Mouse (Mus musculus) liver, embryonic 18 days (tissue): ENCODE data around the gene Nrip3. TPM values are rescaled to one million over a fixed set of nuclear protein-coding genes. Genes with fewer than 3 reads are reported as not detected.

ENCODE experiments used
- polyA plus RNA-seq: library from polyadenylated mRNA; depleted of rRNA; stranded (reverse); fragments of >200 nt; gene quantifications from 2 replicates; pipeline ENCODE4 v1.2.3, GENCODE M21; 2012; rRNA removed

Nrip3 gene
- 0.14 and 0.24 TPM in 2 replicates for polyA plus RNA-seq

DNA sequence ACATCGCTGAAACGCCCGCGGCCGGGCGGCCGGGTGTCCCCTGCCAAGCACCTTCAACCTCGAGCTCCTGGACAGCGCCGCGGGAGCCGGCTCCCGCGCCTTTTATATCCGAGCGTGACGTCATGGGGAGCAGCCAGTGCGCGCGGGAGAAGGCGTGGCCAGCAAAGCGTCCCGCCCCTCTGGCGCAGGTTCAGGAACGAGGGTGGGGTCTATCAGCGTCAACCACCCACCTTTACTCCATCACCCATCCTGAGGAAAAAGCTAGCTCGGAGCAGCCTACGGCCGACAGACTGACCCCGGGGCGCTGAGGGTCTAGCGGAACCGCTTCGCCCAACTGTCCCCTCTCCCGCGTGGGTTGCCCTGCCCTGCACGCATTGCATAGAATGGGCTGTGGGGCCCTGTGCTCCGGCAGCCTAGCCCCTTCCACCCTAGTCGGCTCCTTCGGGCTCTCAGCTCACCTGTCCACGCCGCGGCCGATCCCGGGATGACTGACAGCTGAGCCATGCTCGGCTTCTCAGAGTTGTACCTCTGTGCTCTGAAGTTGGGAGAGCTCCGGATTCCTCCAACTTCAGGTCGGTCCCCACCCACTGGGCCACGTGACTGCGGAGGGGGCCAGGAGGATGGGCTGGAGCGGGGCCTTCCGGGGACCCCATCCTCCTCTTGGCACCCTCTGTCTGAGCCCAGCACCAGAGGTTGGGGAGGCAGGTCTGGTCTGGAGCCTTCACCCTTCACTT is at the start of gene Nrip3:
TSS of gene Nrip3 (minus strand) at position 556 of the 734 bp plus-strand sequence.

DNA sequence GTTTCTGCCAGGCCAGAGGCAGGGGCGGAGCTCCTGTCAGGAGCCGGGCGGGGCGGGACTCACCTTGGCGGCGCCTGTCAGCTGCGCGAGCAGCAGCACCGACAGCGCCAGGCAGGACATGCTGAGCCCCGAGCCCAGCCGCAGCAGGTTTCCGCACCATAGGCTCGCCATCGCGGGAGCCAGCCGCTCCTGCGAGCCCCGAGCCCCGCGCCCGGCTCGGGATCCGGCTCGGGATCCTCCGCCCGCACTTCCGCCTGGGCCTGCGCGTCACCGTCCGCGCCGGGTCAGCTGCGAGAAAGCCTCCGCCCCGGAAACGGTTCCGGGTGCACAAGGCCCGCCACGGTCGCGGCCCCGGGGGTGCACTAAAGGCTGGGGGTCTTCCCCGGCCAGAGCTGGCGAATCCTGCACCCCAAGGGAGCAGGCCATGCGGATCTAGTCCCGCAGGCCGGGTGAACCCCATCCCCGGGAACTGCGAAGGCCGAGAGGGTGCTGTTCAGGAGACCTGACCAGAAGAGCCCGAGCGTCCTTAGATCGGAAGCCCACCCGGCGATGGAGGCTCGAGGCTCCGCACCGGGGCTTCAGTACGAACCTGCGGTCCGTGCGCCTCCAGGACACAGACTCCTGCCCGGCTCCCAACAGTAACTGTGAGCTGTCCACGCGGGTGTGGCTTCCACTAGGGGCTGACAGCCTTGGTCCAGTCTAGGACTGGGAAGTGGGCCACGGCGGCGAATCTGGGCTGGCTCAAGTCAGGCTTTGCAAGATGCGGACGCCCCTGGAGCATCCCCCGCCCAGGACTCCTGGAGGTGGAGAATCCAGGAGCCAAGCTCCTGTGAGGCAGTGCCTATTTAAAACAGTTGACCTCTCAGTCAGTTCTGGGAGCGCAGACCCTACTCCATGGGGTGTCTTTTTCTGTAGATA is 29.6 kb downstream of the Nrip3 start, which contains the start of gene Tmem9b:
TSS of gene Tmem9b (minus strand) at position 868 of the 918 bp plus-strand sequence.

DNA sequence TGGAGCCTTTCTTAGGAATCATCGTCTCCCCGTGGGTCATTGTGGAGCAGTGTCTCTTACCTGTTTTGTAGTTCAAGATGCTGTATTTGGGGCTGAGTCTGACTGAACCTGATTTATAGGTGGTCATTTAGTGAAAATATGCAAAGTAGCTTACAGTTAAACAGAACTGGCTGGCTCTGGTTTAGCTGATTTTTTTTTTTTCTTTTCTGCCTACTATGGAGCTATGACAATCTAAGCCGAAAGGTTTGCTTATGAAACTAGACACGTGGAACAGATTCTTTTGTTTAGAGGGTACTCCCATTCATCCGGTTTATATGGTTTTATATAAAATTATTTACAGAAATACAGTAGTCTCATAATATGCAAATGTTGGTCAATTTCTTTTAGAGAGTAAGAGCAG is 50.2 kb downstream of the Nrip3 start, which contains the start of gene Ascl3:
TSS of gene Ascl3 (minus strand) at position 101 of the 400 bp plus-strand sequence.

DNA sequence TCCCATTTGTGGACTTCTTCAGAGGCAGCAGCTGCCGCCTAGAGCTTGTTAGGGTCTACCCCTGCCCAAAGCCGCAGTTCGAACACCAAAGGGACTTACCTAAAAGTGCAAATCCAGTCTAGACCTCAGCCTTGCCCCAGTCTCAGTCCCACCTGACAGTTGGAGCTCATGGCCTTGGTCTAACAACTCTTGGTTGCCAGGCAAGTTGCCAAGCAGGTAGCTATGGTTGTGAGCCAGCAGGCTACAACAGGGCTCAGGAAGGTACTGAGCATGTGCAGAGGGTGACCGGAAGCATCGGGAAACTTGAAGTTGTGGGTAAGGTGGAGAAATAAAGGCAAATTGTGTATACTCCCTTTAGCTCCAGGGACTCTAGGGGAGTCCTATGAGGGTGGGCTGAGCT is 58.1 kb downstream of the Nrip3 start, which contains the start of gene BC051019:
TSS of gene BC051019 (minus strand) at position 154 of the 400 bp plus-strand sequence.

Other genes starting within 250 kb of the Nrip3 start
- gene St5, start 78.4 kb downstream of the Nrip3 start, polyA plus RNA-seq = 38.0 and 38.9 TPM in 2 replicates
- 10.1 and 11.2 TPM in 2 replicates for gene Akip1, start 78.3 kb downstream of the Nrip3 start, polyA plus RNA-seq
- gene BC051019, start 58.2 kb downstream of the Nrip3 start, polyA plus RNA-seq = 0.02 TPM in 1 of 2 replicates, not detected in the other
- 0.07 TPM in 1 of 2 replicates, not detected in the other for gene Ascl3, start 50.3 kb downstream of the Nrip3 start, polyA plus RNA-seq
- gene Tmem9b, start 29.1 kb downstream of the Nrip3 start, polyA plus RNA-seq = 17.9 and 18.6 TPM in 2 replicates
- gene Scube2, start 83.7 kb upstream of the Nrip3 start, polyA plus RNA-seq = 0.02 and 0.04 TPM in 2 replicates
- gene Dennd5a, start 178.4 kb upstream of the Nrip3 start, polyA plus RNA-seq = 18.3 and 21.4 TPM in 2 replicates
- gene Tmem41b, start 204.9 kb upstream of the Nrip3 start, polyA plus RNA-seq = 15.4 and 18.0 TPM in 2 replicates
- gene Ipo7, start 236.2 kb upstream of the Nrip3 start, polyA plus RNA-seq = 17.3 and 19.3 TPM in 2 replicates